Mouse (Mus musculus): ENCODE results near the gene Plekhh2.

- TF ChIP-seq USF1 (IDR thresholded peaks at IDR 0.05; ENCODE audit: low read depth, low read length): no peak
- no peak for TF ChIP-seq EP300 (IDR thresholded peaks at IDR 0.05; ENCODE audit: low read depth in 1 of 2, low read length in 2 of 2)
- no peak for TF ChIP-seq BHLHE40 (IDR thresholded peaks at IDR 0.05; ENCODE audit: borderline replicate concordance, low read depth, low read length)
- TF ChIP-seq ZKSCAN1 (IDR thresholded peaks at IDR 0.05; ENCODE audit: low read depth, low read length): no peak
- TF ChIP-seq MAX (IDR thresholded peaks at IDR 0.05; ENCODE audit: low read length): no peak
- no peak for TF ChIP-seq MAFK (IDR thresholded peaks at IDR 0.05; ENCODE audit: borderline replicate concordance, low read depth, low read length)
- TF ChIP-seq CTCF (IDR thresholded peaks at IDR 0.05 in 2 of 3, conservative IDR thresholded peaks at IDR 0.05 in 1 of 3; ENCODE audit: control insufficient read depth in 1 of 3, insufficient read depth in 1 of 3, low read depth in 2 of 3, low read length in 3 of 3, poor library complexity in 1 of 3, severe bottlenecking in 1 of 3): no peak
- TF ChIP-seq POLR2A (IDR thresholded peaks at IDR 0.05; ENCODE audit: control insufficient read depth in 1 of 2, insufficient read depth in 1 of 2, low read depth in 1 of 2, low read length in 2 of 2, poor library complexity in 1 of 2): no peak
These were observed 120.1 kb downstream of the Plekhh2 start for GRCm38 (mm10) chr17:84631836-84632235.

Measured in MEL (cell line).